Mouse (Mus musculus): ENCODE measurements around the gene Gm5475.

- TF ChIP-seq CTCF (IDR thresholded peaks at IDR 0.05; ENCODE audit: low read depth), result peak; percentile 41
- TF ChIP-seq EP300 (optimal IDR thresholded peaks at IDR 0.05), result no peak
These were observed 26.4 kb upstream of the Gm5475 start for GRCm38 (mm10) chr15:100395561-100395960.
